12 mouse cellular contexts compared by ENCODE assay signal in genomic region chr15:77806565-77807263, GRCm38 (mm10). TPM values are rescaled to one million over a fixed set of nuclear protein-coding genes. Genes with fewer than 3 reads are reported as not detected.
A peak's percentile ranks its signal among the peaks of the same experiment; 100 is the strongest.
DNase-seq lines count a peak whose midpoint lies in the region; ATAC-seq and TF ChIP-seq lines count a peak whose summit lies in the region.
"Had no signal": no experiment of that assay in that cellular context is flagged by ENCODE, and none has a peak within 500 bp of the region (broad histone marks: within the 10 kb centered on the region; RNA-seq: fewer than 3 reads in every experiment).

No protein-coding gene starts in this region.

- peaks cover 94% of the 10 kb centered on the region for H3K36me3 ChIP-seq in heart, embryonic 10.5 days
- no peaks in the 10 kb centered on the region for H3K36me3 ChIP-seq in testis, adult 2 months (ENCODE audit: control insufficient read depth, insufficient read depth, low read length)
- H3K36me3 ChIP-seq in heart, embryonic 16.5 days (ENCODE audit: control insufficient read depth, insufficient read depth): peaks cover 24% of the 10 kb centered on the region
- H3K36me3 ChIP-seq in stomach, postnatal 0 days (ENCODE audit: control insufficient read depth, insufficient read depth, low read length): peaks cover 49% of the 10 kb centered on the region

- peak overlapping the region; percentile 85 for H3K27ac ChIP-seq in heart, embryonic 10.5 days
- H3K27ac ChIP-seq in testis, adult 2 months (ENCODE audit: control insufficient read depth, insufficient read depth, low read depth, low read length): peak overlapping the region; percentile 14; the same call in 1 of the 2 replicates
- peak overlapping the region; percentile 4 for H3K27ac ChIP-seq in heart, embryonic 16.5 days (ENCODE audit: low read length)
- H3K27ac ChIP-seq in stomach, postnatal 0 days (replicated peaks): peak overlapping the region; percentile 65; the same call in 1 of the 2 replicates
- H3K27ac ChIP-seq: hindbrain, embryonic 13.5 days; kidney, postnatal 0 days; midbrain, embryonic 12.5 days had no signal

- H3K4me2 ChIP-seq in heart, embryonic 16.5 days (ENCODE audit: low read depth, low read length): no peak overlapping the region
- no peak overlapping the region for H3K4me2 ChIP-seq in stomach, postnatal 0 days (replicated peaks; ENCODE audit: low read depth)
- H3K4me2 ChIP-seq: hindbrain, embryonic 13.5 days; midbrain, embryonic 12.5 days had no signal

- no peaks in the 10 kb centered on the region for H3K9me3 ChIP-seq in heart, embryonic 10.5 days
- H3K9me3 ChIP-seq in heart, embryonic 16.5 days (replicated peaks; ENCODE audit: control insufficient read depth, low read length): no peaks in the 10 kb centered on the region
- H3K9me3 ChIP-seq in stomach, postnatal 0 days (ENCODE audit: control insufficient read depth, low read length): no peaks in the 10 kb centered on the region
- H3K9me3 ChIP-seq: hindbrain, embryonic 13.5 days; midbrain, embryonic 12.5 days had no signal

- TF ChIP-seq EP300 in stomach, postnatal 0 days (optimal IDR thresholded peaks at IDR 0.05): no peak

- 64% methylated on average over 13 of the region's 13 CpGs for WGBS in heart, embryonic 10.5 days
- 46% methylated on average over 13 of the region's 13 CpGs for WGBS in heart, embryonic 16.5 days
- WGBS in stomach, postnatal 0 days: 52% methylated on average over 13 of the region's 13 CpGs

- no peak for TF ChIP-seq CTCF in testis, adult 2 months (IDR thresholded peaks at IDR 0.05; ENCODE audit: control insufficient read depth, insufficient read depth, insufficient replicate concordance, low read depth, low read length)
- no peak for TF ChIP-seq CTCF in stomach, postnatal 0 days (IDR thresholded peaks at IDR 0.05; ENCODE audit: low read depth)

- peaks cover 81% of the 10 kb centered on the region for H3K4me1 ChIP-seq in heart, embryonic 10.5 days
- H3K4me1 ChIP-seq in testis, adult 2 months (ENCODE audit: control insufficient read depth, insufficient read depth, low read length): no peaks in the 10 kb centered on the region; the same call in 1 of the 2 replicates
- H3K4me1 ChIP-seq in heart, embryonic 16.5 days (ENCODE audit: control insufficient read depth, insufficient read depth, low read length): peaks cover 70% of the 10 kb centered on the region
- H3K4me1 ChIP-seq in stomach, postnatal 0 days (replicated peaks; ENCODE audit: control insufficient read depth, insufficient read depth): peaks cover 8% of the 10 kb centered on the region; the same call in 1 of the 2 replicates

- peak overlapping the region; percentile 9; the same call in 1 of the 2 replicates for H3K9ac ChIP-seq in heart, embryonic 16.5 days (ENCODE audit: low read length)
- no peak overlapping the region for H3K9ac ChIP-seq in stomach, postnatal 0 days (ENCODE audit: low read length)
- H3K9ac ChIP-seq: hindbrain, embryonic 13.5 days; midbrain, embryonic 12.5 days had no signal

- no peak for DNase-seq in heart, embryonic 10.5 days (ENCODE audit: low spot score)
- DNase-seq in heart, adult 8-10 months (ENCODE audit: low spot score): no peak
- no peak for DNase-seq in testis, postnatal 14 days (ENCODE audit: low spot score)
- DNase-seq in stomach, postnatal 0 days (ENCODE audit: low spot score): no peak
- DNase-seq in retina, embryonic 14.5 days (ENCODE audit: low spot score): no peak
- no peak for DNase-seq in urinary bladder, postnatal 4 days (ENCODE audit: low spot score in 2 of 2)
- DNase-seq: cerebellum, postnatal 14 days had no signal

- no peak for ATAC-seq in heart, embryonic 16.5 days (replicated peaks; ENCODE audit: extremely low read depth, insufficient read depth, low FRiP score)
- peak; percentile 11 for ATAC-seq in stomach, postnatal 0 days (ENCODE audit: low FRiP score, low TSS enrichment)

- no peak for TF ChIP-seq POLR2A in testis, adult 2 months (IDR thresholded peaks at IDR 0.05; ENCODE audit: control insufficient read depth, low read depth, low read length)

- no peaks in the 10 kb centered on the region for H3K27me3 ChIP-seq in heart, embryonic 10.5 days (ENCODE audit: insufficient read depth, poor library complexity, severe bottlenecking)
- H3K27me3 ChIP-seq in testis, adult 2 months (ENCODE audit: control insufficient read depth, insufficient read depth, low read length): no peaks in the 10 kb centered on the region
- H3K27me3 ChIP-seq in heart, embryonic 16.5 days (ENCODE audit: control insufficient read depth, insufficient read depth, low read length): no peaks in the 10 kb centered on the region
- no peaks in the 10 kb centered on the region for H3K27me3 ChIP-seq in stomach, postnatal 0 days (ENCODE audit: control insufficient read depth, insufficient read depth, low read length)
- H3K27me3 ChIP-seq: hindbrain, embryonic 13.5 days; midbrain, embryonic 12.5 days had no signal

- H3K4me3 ChIP-seq in heart, embryonic 10.5 days: no peak overlapping the region
- H3K4me3 ChIP-seq in testis, adult 2 months (ENCODE audit: control insufficient read depth, low read depth, low read length): no peak overlapping the region
- no peak overlapping the region for H3K4me3 ChIP-seq in heart, embryonic 16.5 days (ENCODE audit: low read length)
- no peak overlapping the region for H3K4me3 ChIP-seq in stomach, postnatal 0 days (ENCODE audit: low read depth, low read length)
- H3K4me3 ChIP-seq: hindbrain, embryonic 13.5 days; midbrain, embryonic 12.5 days had no signal

RNA-seq across cellular contexts. Expression of gene Myh9, which starts 35.3 kb away (rescaled TPM):
- 34.5 and 37.5 TPM in 2 replicates for polyA plus RNA-seq in heart, embryonic 10.5 days (2016; fragmentation: Nextera tagmentation; extraction: Ambion mirVana)
- 100 to 1,000 TPM in 1 of 4 experiments, 10 to 100 TPM in 3; 72.5 to 127 (median 97.2) TPM for total RNA-seq in heart, adult 8-10 months (2022)
- 4.5 and 4.6 TPM in 2 replicates for polyA plus RNA-seq in testis, adult 2 months (2012; rRNA removed)
- polyA plus RNA-seq in heart, embryonic 16.5 days (2015; fragmentation: Nextera tagmentation; extraction: Ambion mirVana): 22.8 and 29.7 TPM in 2 replicates
- 27.9 and 32.9 TPM in 2 replicates for polyA plus RNA-seq in stomach, postnatal 0 days (2015; fragmentation: Nextera tagmentation; extraction: Ambion mirVana)

RNA-seq across cellular contexts. Expression of gene Apol8, which starts 49.9 kb away (rescaled TPM):
- 0.16 and 0.52 TPM in 2 replicates for polyA plus RNA-seq in heart, embryonic 10.5 days (2016; fragmentation: Nextera tagmentation; extraction: Ambion mirVana)
- not detected for total RNA-seq in heart, adult 8-10 months (2022)
- polyA plus RNA-seq in testis, adult 2 months (2012; rRNA removed): 0.17 TPM in 2 replicates
- polyA plus RNA-seq in heart, embryonic 16.5 days (2015; fragmentation: Nextera tagmentation; extraction: Ambion mirVana): 0.05 TPM in 1 of 2 replicates, not detected in the other
- 0.05 and 0.10 TPM in 2 replicates for polyA plus RNA-seq in stomach, postnatal 0 days (2015; fragmentation: Nextera tagmentation; extraction: Ambion mirVana)
- polyA plus RNA-seq: kidney, postnatal 0 days had no signal

Comparison
In these comparisons a context has a peak if more than half of its experiments do, and no peak if none do; other contexts are left out.
1. H3K27ac ChIP-seq: peak in every context shown above with its lines; median percentile 85 in heart, embryonic 10.5 days; 65 in stomach, postnatal 0 days; 14 in testis, adult 2 months; 4 in heart, embryonic 16.5 days.